Mouse (Mus musculus) embryo, embryonic 10 days (tissue): ENCODE results near the gene Cacng3.
A peak's percentile ranks its signal among the peaks of the same experiment; 100 is the strongest.

Source experiments
- DNase-seq: peaks from one replicate; pipeline ENCODE4 v3.0.0-alpha.2; 2015; ENCODE audit warnings: low spot score

Cacng3 gene

GRCm38 (mm10) chr7:122670442-122670872 is at the start of gene Cacng3:
Gene Cacng3 (plus strand): TSS chr7:122670492.
- DNase-seq = no peak

GRCm38 (mm10) chr7:122622125-122622774 is 48.0 kb upstream of the Cacng3 start:
- peak; percentile 16 for DNase-seq

DNA sequence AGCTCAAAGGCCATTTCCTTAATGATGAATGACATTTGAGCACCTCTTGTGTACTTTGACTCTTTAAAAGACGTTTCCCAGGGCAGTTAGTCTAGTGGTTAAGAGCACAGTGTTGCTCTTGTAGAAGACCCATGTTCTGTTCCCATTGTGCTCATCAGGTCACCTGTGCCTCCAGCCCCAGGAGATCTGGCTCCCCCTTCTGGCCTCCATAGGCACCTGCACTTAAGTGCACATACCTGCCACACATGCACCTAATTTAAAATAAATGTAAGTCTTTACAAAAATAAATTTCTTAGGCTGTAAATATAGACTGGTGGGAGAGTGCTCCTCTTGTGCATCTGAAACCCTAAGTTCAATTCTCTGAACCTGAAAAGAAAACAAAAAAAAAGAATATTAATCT is 46.5 kb upstream of the Cacng3 start:
- DNase-seq = no peak

DNA sequence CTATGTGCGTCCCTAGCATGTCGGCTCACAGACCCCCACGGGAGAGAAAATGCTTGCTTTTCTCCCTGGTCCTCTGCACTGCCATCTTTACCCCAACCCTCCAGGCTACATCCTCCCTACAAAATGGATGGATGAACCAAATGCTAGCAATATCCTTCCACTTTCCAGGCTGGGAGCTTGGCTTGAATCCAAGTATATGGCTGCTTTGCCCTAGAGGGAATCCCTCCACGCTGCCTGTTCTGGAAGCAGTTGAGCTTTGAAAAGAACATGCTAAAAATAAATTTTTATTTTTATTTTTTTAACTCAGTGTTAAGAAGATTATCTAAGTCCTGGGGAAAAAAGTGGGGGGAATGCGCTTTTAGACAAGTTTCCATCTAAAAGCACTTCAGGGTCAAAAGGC is 42.2 kb upstream of the Cacng3 start:
- no peak for DNase-seq

GRCm38 (mm10) chr7:122630386-122630785 is 39.9 kb upstream of the Cacng3 start:
- no peak for DNase-seq

DNA sequence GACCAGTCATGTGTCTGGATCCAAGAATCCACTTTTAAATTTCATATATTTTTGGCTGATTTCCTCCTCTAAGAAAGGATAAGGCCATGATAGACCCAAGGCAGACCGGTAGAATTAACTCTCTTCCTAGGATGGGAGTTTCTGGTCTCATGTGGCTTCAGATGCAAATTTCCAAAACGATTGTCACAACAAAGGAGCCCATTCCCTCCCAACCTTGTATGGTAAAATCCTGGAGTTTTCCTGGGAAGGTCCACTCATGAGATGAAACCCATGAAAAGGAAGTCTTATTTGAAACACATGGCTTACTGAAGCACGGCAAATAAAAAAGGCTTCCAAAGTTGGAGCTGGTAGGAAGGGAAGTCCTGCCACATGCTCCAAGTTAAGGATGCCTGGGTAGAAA is 39.1 kb upstream of the Cacng3 start:
- no peak for DNase-seq

GRCm38 (mm10) chr7:122632946-122633345 is 37.3 kb upstream of the Cacng3 start:
- no peak for DNase-seq

- no peak for DNase-seq
These were observed 36.8 kb upstream of the Cacng3 start for GRCm38 (mm10) chr7:122633463-122633862.

DNA sequence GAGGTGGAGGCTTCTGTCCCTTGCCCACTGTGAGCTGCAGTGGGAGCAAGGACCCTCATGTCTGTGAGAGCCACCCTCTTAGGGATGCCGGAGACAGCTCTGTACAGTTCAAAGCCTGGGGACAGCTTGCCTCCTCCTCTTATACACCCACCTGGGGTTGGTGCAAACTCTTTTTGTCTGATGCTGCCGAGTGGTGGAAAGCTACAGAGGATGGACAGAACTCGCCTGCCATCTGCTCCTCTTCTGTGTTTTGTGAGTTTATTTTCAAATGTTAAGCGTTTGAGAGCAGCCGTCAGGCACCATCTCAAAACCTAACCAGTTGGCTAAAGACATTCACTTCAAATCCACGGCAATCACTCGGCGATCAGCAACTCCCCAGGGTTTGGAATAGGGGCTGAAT is 26.6 kb upstream of the Cacng3 start:
- DNase-seq = no peak

DNA sequence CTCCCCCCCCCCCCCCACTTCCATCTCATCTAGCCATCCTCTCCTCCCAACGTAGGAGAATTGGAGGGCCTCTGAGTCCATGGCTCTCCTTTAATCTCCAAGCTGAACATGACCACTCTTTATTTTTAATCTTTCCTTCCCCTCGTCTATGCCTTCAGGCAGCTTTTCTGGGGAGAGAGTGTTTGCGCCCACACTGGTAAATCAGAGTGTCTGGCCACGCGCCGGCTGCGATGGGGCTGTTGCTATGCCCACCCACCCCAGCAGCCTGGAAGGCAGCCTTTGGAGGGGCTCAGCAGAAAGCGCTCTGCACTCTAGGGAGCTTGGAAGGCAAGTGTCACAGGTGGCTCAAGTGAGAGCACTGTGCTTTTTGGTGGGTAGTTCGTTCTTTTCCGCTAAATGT is 21.0 kb upstream of the Cacng3 start:
- DNase-seq = no peak

DNA sequence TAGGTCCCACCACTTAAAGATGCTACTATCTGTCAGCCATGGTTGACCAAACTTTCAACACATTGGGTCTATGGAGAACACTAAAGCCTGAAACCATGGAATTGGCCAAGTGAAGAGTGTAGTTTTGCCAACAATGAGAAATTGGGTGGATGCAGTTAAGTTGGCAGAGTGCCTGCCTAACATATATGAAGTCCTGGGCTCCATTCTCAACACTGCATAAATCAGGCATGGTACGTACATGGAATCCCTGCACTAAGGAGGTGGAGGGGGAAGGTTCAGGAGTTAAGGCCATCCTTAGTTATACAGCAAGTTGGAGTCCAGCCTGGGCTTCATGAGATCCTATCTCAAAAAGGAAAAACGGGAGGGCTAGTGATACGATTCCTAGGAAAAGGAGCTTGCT is 17.8 kb upstream of the Cacng3 start:
- DNase-seq = no peak

GRCm38 (mm10) chr7:122656671-122657070 is 13.6 kb upstream of the Cacng3 start:
- DNase-seq = no peak

GRCm38 (mm10) chr7:122657423-122658126 is 12.7 kb upstream of the Cacng3 start:
- no peak for DNase-seq

GRCm38 (mm10) chr7:122665311-122666049 is 4.8 kb upstream of the Cacng3 start:
- DNase-seq = no peak

GRCm38 (mm10) chr7:122667903-122668302 is 2.4 kb upstream of the Cacng3 start:
- peak; percentile 53 for DNase-seq

- DNase-seq = peak; percentile 99
These were observed 765 bp downstream of the Cacng3 start for GRCm38 (mm10) chr7:122670873-122671641.

DNA sequence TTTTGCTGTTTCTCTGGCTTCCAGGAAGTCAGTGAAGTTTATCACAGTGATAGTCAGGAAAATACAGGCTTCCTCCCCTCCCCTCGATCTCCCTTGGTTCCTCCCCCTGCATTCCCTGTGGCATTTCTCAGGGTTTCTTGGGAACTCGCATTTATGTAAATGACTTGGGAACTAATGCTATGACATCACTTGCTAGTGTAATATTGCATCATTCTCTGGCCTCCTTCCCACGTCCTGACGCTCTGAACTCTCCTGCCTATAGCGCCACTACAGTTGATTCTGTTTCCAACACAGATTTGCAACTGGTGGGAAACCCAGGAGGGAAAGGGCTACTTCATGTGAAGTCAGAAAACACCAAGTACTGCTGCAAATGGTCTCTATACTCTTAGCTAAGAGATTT is 2.7 kb downstream of the Cacng3 start:
- no peak for DNase-seq

GRCm38 (mm10) chr7:122675207-122675606 is 4.9 kb downstream of the Cacng3 start:
- no peak for DNase-seq

- no peak for DNase-seq
These were observed 31.5 kb downstream of the Cacng3 start for GRCm38 (mm10) chr7:122701751-122702150.

DNA sequence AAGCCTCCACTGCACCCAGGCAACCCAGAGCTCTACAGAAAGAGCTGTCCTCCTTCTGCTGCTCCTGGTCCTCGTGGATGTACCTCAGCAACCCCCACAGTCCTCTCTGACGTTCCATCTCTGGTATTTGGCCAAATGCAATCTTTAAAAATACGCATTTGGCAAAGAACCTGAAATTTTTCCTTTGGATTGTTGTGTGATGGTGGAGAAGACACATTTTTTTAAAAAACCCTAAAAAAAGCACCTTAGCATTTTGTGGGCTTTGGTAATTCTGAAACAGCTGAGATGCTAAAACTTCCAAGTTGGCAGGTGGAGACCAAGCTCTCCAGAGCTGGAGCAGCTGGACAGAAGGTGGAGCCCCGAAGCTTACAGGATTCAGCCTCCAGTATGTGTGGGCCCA is 32.2 kb downstream of the Cacng3 start:
- no peak for DNase-seq

GRCm38 (mm10) chr7:122706736-122707135 is 36.4 kb downstream of the Cacng3 start:
- DNase-seq = peak; percentile 10

- no peak for DNase-seq
These were observed 46.0 kb downstream of the Cacng3 start for GRCm38 (mm10) chr7:122716299-122716698.
